Mouse (Mus musculus) brain, embryonic 14.5 days (tissue): ENCODE measurements around the gene Car12.

Experiments used
- CTCF ChIP-seq: fragments of 200-500 bp; IDR thresholded peaks from 2 replicates; pipeline ENCODE4 v1.5.1; 2012; ENCODE audit warnings: inconsistent platforms, mild to moderate bottlenecking, moderate library complexity, borderline replicate concordance; ENCODE audit not compliant: insufficient read depth, insufficient read length; ENCODE audit errors: extremely low read depth
- POLR2A ChIP-seq: fragments of 200-500 bp; IDR thresholded peaks from 2 replicates; pipeline ENCODE4 v1.6.1; 2012; ENCODE audit warnings: mild to moderate bottlenecking, inconsistent platforms, borderline replicate concordance; ENCODE audit not compliant: poor library complexity, insufficient read depth, insufficient read length, severe bottlenecking; ENCODE audit errors: extremely low read depth

DNA sequence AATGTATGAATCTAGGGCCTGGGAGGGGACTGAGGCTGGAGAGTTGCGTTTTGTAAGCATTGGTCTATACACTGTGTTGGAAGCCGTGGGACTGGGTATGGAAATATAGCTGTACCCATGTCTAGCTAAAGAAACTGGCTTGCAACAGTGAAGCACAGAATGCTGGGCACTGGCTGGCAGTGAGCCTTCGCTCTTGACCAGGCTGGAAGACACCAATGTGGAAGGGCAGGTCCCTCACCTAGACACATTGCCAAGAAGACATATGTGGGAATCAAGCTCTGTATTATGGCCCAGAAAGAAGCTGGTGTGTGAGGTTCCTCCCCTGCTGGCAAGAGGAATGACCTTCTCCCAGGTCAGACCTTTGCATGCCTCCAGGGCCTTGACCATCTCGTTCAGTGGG, 45.6 kb upstream of the Car12 start:
- TF ChIP-seq CTCF, result no peak
- no peak for TF ChIP-seq POLR2A
